Mouse (Mus musculus) megakaryocyte, embryonic 14.5 days (primary cell): Measurements from ENCODE around the gene Cnnm1.

Experiments
- FLI1 ChIP-seq: IDR thresholded peaks from 2 replicates; pipeline ENCODE4 v1.6.1; 2012; ENCODE audit warnings: low read length, inconsistent platforms, mixed read lengths
- GATA1 ChIP-seq: IDR thresholded peaks from 3 replicates; pipeline ENCODE4 v1.6.1; 2012; ENCODE audit warnings: mixed read lengths, low read length, inconsistent platforms, borderline replicate concordance

- no peak for TF ChIP-seq FLI1
- no peak for TF ChIP-seq GATA1
These were observed 19.7 kb upstream of the Cnnm1 start for GRCm38 (mm10) chr19:43420506-43420905.
